ENCODE assay signal across 9 mouse cellular contexts in genomic region chr8:95426781-95427281, GRCm38 (mm10). TPM values are rescaled to one million over a fixed set of nuclear protein-coding genes. Genes with fewer than 3 reads are reported as not detected.
DNase-seq lines count a peak whose midpoint lies in the region; ATAC-seq and TF ChIP-seq lines count a peak whose summit lies in the region.
"Had no signal": no experiment of that assay in that cellular context is flagged by ENCODE, and none has a peak within 500 bp of the region (broad histone marks: within the 10 kb centered on the region; RNA-seq: fewer than 3 reads in every experiment).

No protein-coding gene starts in this region.

- WGBS in heart, embryonic 11.5 days (ENCODE audit: insufficient replicate concordance) = 19% methylated on average over 2 of the region's 2 CpGs
- WGBS in limb, embryonic 13.5 days = 71% methylated on average over 2 of the region's 2 CpGs
- 15% methylated on average over 2 of the region's 2 CpGs for WGBS in olfactory bulb, adult 2 months

- peak; percentile 46 for ATAC-seq in frontal cortex, adult (ENCODE audit: low TSS enrichment)
- peak; percentile 64 for ATAC-seq in heart, embryonic 11.5 days (replicated peaks; ENCODE audit: insufficient number of reproducible peaks, low FRiP score, low TSS enrichment)
- ATAC-seq in limb, embryonic 13.5 days (ENCODE audit: low FRiP score, low read depth) = no peak

- H3K9me3 ChIP-seq in heart, embryonic 11.5 days (replicated peaks; ENCODE audit: control insufficient read depth, low read length) = no peaks in the 10 kb centered on the region
- H3K9me3 ChIP-seq in limb, embryonic 13.5 days = no peaks in the 10 kb centered on the region

- peaks cover 4% of the 10 kb centered on the region; the same call in 1 of the 2 replicates for H3K36me3 ChIP-seq in heart, embryonic 11.5 days (ENCODE audit: control insufficient read depth, insufficient read depth, low read length)
- peaks cover 15% of the 10 kb centered on the region for H3K36me3 ChIP-seq in limb, embryonic 13.5 days

- DNase-seq in frontal cortex, postnatal 14 days (ENCODE audit: low spot score in 2 of 2) = no peak
- DNase-seq in brain, embryonic 14.5 days (ENCODE audit: low read depth) = peak; percentile 97
- no peak for DNase-seq in spleen, postnatal 14 days (ENCODE audit: low spot score in 2 of 2)
- no peak for DNase-seq in thymus, postnatal 14 days

- no peak for TF ChIP-seq POLR2A in brain, embryonic 14.5 days (IDR thresholded peaks at IDR 0.05; ENCODE audit: borderline replicate concordance, extremely low read depth, insufficient read depth, insufficient read length, poor library complexity, severe bottlenecking)
- no peak for TF ChIP-seq POLR2A in olfactory bulb, adult 2 months (IDR thresholded peaks at IDR 0.05; ENCODE audit: insufficient read depth, low read depth, low read length)

- peak overlapping the region; percentile 43 for H3K4me2 ChIP-seq in heart, embryonic 11.5 days
- H3K4me2 ChIP-seq in limb, embryonic 13.5 days (replicated peaks) = 0 out of 2 replicates have a peak overlapping the region, but pooled peaks have one; percentile 11

- H3K9ac ChIP-seq in heart, embryonic 11.5 days (ENCODE audit: low read depth, low read length) = peak overlapping the region; percentile 56
- no peak overlapping the region for H3K9ac ChIP-seq in limb, embryonic 13.5 days

- H3K4me3 ChIP-seq in heart, embryonic 11.5 days (ENCODE audit: low read depth, low read length) = no peak overlapping the region
- H3K4me3 ChIP-seq in limb, embryonic 13.5 days = no peak overlapping the region
- no peak overlapping the region for H3K4me3 ChIP-seq in olfactory bulb, adult 2 months (ENCODE audit: insufficient read depth, low read depth, low read length)

- peak overlapping the region; percentile 99 for H3K27ac ChIP-seq in heart, embryonic 11.5 days (ENCODE audit: low read depth, low read length)
- peak overlapping the region; percentile 53; the same call in 1 of the 2 replicates for H3K27ac ChIP-seq in limb, embryonic 13.5 days
- H3K27ac ChIP-seq in olfactory bulb, adult 2 months (ENCODE audit: insufficient read depth, low read depth, low read length) = peak overlapping the region; percentile 56; the same call in 1 of the 2 replicates

- TF ChIP-seq CTCF in brain, embryonic 14.5 days (IDR thresholded peaks at IDR 0.05; ENCODE audit: borderline replicate concordance, extremely low read depth, insufficient read depth, insufficient read length) = no peak
- TF ChIP-seq CTCF in olfactory bulb, adult 2 months (IDR thresholded peaks at IDR 0.05; ENCODE audit: insufficient read depth, low read depth, low read length) = no peak

- H3K4me1 ChIP-seq in heart, embryonic 11.5 days (ENCODE audit: control insufficient read depth, insufficient read depth, low read length) = peaks cover 68% of the 10 kb centered on the region
- peaks cover 43% of the 10 kb centered on the region for H3K4me1 ChIP-seq in limb, embryonic 13.5 days
- H3K4me1 ChIP-seq in olfactory bulb, adult 2 months (ENCODE audit: control insufficient read depth, insufficient read depth, low read length) = peaks cover 18% of the 10 kb centered on the region

- no peaks in the 10 kb centered on the region for H3K27me3 ChIP-seq in heart, embryonic 11.5 days (ENCODE audit: control insufficient read depth, insufficient read depth, low read length)
- no peaks in the 10 kb centered on the region for H3K27me3 ChIP-seq in limb, embryonic 13.5 days
- H3K27me3 ChIP-seq: CH12.LX had no signal

RNA-seq across cellular contexts. Expression of gene Cfap20, which starts 7.8 kb away (rescaled TPM):
- 100 and 150 TPM in 2 replicates for polyA plus RNA-seq in brain, embryonic 14.5 days (2012; rRNA removed)
- polyA plus RNA-seq in heart, embryonic 11.5 days (2014; fragmentation: Nextera tagmentation; extraction: Ambion mirVana) = 135 and 139 TPM in 2 replicates
- polyA plus RNA-seq in limb, embryonic 13.5 days (2015; fragmentation: Nextera tagmentation; extraction: Ambion mirVana) = 154 and 161 TPM in 2 replicates
- not detected in 2 replicates for polyA plus RNA-seq in olfactory bulb, adult 2 months (2012; ENCODE audit: insufficient read depth, insufficient read length, low replicate concordance, missing spikeins)
